Mouse (Mus musculus) activated CD4-positive, CD25-positive, alpha-beta regulatory T cell, adult 4 months (primary cell): Measurements from ENCODE around the gene Tmem231. TPM values are rescaled to one million over a fixed set of nuclear protein-coding genes. Genes with fewer than 3 reads are reported as not detected.
A peak's percentile ranks its signal among the peaks of the same experiment; 100 is the strongest.
"Not testable (repeated sequence)": the region's sequence is repeated elsewhere in the genome, so short reads cannot be mapped to it uniquely, and the experiment has no call there.

Experiments
- ATAC-seq: one replicate; pipeline ENCODE4 v1.8.0; 2017
- polyA plus RNA-seq, 2 experiments: library from polyadenylated mRNA; unstranded; fragments of 100-300 nt; shearing (Covaris generic); gene quantifications; one replicate each; pipeline ENCODE4 v1.2.1; 2017

The Tmem231 gene
- polyA plus RNA-seq, 2 experiments from 2014 or later, result 1.4 to 1.8 TPM

DNA sequence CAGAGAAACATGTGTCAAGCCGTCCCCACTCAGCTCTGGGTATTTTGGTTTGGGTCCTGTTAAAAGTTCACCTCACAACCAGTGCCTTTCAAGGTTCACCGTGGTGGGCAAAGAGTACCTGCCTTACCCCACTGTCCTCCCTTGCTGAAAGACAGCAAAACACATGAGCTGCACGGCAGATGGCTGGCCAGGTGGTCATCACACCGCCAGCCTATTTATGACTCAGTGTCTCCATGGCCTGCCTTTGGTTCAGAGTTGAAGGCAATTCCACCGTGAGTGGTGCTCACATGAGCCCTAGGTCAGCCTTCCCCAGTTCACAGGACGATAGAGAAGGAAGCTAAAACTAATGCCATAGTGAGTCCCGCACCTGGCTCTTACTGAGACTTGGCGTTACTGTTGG, 14.3 kb upstream of the Tmem231 start:
- no peak for ATAC-seq

DNA sequence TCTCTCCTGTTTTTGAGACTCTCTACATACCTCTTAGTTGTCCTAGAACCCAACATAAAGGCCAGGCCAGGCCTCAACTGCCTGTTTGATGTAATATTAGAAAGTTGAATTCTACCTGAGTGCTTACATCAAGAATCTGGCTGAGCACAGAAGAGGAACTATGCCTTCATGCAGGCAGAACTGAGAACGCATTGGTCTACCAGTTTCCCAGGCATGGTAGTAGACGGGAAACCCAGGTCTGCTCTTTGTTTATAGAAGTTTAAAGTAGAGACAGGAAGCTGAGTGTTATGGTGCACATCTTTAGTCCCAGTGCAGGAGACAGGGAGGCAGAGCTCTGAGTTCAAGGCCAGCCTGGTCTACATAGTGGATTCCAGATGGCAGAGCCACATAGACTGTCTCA, 13.5 kb upstream of the Tmem231 start:
- no peak for ATAC-seq

DNA sequence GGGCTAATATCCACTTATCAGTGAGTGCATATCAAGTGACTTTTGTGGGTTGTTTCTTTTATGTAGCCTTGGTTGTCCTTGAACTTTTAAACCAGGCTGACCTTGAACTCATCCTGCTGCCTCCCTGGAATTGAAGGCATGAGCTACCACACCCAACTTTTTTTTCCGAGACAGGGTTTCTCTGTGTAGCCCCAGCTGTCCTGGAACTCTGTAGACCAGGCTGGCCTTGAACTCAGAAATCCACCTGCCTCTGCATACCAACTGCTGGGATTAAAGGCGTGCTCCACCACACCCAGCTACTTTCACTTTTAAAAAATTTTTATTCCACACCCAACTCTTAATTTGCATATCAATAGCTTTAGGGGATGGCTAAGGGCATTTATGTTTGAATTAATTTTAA, 9.9 kb upstream of the Tmem231 start:
- no peak for ATAC-seq

DNA sequence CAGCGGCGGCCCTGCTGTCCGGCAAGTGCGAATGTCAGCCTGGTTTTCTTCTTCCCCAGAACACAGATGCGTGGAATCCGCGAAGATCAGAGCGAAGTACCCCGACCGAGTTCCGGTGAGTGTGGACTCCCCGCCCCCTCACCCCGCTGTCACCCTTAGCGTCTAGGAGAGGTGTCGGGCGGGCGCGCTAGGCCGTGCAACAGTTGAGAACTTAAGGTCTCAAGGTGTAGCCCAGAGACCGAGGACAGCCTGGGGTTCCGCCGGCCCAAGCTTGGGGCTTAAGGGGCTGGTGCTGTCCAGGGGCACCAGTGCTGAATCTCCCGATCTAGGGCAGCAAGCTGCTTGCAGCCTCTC, 7.4 kb upstream of the Tmem231 start:
- ATAC-seq, result peak; percentile 47

DNA sequence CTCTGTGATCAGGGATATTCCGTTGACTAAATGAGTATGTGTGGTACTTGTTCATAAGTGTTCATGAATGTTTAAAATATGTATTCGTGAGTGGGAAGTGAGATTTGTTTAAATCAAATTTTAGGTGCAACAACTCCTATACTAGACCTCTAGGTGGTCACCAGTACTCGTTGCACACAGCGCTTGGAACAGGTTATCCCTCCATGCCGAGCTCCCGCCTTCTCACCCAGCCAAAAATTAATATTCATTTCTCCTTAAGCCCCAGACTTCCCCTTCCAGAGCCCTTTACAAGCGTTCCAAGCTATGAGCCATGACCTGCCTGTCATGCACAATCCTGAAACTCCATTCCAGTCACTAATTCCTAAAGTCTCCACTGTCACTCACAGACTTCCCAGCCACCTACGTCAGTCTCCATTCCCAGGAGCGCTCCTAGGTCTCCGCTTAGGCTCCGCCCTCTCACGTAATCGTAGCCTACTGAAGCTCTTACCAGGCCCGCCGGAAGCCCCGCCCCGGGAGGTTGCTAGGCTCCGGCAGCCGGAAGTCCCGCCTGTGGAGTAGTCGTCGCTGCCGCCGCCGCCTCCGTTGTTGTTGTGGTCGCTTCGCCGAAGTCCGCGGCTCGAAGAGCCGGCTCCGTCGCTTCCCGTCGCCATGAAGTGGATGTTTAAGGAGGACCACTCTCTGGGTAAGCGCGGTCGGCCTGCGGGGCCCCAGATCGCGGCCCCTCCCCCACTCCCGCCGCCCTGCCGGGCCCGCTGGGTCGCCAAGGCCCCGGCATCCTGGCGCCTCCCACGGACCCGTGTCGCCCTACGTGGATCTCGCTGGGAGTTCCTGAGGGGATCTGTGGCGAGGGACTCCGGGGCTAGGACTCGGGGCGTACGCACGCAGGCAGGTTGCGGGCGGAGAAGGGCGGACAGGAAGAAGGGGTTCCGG, 6.8 kb upstream of the Tmem231 start, which contains the start of gene Gabarapl2:
TSS of gene Gabarapl2 (plus strand) at position 533 of the 930 bp plus-strand sequence.
- peak; percentile 88 for ATAC-seq

DNA sequence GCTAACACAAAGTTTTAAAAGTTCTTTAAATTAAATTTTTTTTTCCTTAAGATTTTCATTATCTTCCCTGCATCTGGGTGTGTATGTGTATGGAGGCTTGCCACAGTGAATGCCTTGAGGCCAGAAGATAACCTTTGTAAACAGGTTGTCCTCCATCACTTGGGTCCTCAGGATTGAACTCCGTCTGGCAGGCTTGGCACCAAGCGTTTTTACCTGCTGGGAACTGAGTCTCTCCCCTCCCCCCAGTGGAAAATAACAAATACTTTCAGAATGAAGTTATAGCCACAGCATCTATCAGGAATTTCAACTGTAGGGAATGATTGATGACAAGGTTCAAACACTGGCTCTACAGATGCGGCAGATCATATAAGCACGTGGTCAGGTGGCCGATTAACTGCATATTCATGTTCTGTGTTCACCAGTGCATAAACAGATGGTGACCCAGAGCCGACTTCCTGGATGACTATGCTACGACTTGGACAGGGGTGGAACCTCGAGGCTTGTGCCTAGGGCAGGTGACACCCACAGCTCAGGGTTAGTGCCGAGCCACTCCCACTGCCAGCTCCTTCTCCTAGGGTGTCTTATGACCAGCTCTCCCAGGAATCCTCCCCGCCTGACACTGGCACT, 5.9 kb upstream of the Tmem231 start:
- peak; percentile 52 for ATAC-seq

DNA sequence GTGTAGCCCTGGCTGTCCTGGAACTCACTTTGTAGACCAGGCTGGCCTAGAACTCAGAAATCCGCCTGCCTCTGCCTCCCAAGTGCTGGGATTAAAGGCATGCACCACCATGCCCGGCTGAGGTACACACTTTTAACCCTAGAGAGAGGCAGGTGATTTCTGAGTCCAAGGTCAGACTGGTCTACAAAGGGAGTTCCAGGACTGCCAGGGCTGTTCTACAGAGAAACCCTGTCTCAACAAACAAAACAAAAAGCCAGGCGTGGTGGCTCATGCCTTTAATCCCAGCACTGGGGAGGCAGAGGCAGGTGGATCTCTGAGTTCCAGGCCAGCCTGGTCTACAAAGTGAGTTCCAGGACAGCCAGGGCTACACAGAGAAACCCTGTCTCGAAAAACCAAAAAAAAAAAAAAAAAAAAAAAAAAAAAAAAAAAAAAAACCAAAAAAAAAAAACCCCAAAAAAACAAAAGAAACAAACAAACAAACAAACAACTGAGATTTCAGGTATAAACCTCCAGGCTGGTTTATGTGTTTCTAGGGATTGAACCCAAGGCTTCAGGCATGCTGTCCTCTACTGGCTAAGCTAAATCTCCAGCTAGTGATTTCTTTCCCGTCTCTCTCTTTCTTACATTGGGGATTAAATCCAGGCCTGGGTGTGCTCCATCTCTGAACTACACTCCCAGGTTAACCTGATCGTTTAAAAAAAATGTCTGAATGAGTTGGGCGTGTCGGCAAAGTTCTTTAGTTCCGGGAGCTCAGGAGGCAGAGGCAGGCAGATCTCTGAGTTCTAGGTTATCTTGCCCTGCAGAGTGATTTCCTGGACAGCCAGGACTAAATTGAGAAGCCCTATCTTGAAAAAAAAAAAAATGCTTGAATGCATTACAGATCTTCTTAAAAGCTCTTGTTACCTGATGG, 4.7 kb upstream of the Tmem231 start:
- not testable (repeated sequence) for ATAC-seq

DNA sequence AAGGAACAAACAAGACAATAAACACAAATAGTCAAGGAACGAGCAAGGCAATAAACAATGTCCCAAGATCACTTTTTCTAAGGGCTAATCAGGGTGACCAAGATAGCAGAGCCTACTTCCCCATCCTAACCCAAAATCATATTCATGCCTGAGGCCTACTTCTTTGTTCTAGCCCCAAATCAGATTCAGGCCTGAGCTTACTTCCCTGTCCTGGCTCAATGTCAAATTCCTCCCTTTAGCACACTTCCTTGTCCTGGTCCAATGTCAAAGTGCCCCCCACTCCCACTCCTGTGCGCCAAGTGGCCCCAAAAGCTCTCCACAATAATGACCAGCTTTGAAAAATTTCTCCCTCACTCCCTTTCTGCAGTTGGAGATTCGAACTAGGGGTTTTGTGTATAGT, 3.5 kb upstream of the Tmem231 start:
- ATAC-seq, result no peak

DNA sequence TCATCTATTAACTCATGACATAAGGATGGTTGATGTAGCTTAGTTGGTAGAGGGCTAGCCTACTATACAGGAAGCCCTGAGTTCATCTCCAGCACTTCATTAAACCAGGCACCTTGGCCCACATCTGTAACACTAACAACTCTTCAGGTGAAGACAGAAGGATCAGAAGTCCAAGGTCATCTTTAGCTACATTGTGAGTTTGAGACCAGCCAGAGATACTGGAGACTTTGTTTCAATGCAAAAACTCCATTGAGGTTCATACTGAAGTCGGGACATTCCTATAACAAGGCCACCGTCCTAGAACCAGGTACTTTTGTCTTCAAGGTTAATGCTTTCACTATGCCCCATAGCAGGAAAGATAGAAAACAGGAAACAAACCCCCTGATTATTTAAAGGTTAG, 520 bp upstream of the Tmem231 start:
- ATAC-seq, result no peak

DNA sequence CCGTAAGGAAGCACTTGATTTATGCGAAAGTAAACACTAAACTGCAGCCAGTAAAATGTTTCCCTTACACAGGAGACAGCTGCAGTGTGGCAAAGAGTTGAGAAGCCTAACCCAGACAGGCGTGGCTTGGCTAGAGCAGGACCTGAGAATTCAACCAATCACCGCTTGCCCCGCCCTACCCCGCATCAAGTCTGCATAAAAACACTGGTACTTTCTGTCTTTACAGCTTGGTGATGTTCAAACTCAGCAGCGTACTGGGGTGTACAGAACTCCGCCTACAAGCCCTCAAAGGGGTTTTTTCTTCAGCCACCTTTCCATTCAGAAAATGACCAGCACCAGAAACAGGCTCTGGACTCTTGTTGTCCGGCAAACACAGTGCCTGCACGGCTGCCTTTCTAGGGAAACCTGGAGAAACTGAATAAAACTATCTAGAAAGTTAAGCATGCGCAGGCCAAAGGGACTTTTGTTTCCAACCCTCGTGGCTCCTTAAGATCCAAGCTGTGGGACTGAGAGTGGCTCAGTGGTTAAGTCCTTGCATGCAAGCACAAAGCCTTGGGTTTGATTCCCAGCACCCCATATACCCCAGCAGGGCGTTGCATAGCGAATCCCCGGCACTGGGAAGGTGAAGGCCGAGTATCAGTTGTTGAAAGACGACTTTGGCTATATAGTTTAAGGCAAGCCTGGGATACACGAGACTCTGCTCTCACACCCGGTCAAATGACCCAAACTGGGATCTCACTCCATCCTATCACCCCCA, 923 bp downstream of the Tmem231 start:
- no peak for ATAC-seq

DNA sequence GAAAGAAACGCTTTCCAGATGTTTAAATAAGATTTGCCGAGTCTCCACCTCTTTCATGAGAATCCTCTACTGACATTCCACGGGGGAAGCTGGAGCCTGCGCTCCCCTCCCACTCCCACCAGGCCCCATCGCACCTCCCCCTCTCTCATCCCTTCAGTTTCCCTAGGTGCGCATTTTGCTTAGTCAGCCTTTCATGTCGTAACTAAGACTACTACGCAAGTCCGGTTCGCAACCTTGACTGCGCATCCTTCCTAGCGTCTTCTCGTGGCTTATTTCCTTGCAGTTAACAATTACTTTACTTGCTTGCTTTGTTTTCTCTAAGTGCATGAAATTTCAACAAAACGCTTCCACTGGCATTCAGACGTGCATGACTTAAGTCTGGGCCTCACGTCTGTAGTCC, 2.0 kb downstream of the Tmem231 start:
- no peak for ATAC-seq

DNA sequence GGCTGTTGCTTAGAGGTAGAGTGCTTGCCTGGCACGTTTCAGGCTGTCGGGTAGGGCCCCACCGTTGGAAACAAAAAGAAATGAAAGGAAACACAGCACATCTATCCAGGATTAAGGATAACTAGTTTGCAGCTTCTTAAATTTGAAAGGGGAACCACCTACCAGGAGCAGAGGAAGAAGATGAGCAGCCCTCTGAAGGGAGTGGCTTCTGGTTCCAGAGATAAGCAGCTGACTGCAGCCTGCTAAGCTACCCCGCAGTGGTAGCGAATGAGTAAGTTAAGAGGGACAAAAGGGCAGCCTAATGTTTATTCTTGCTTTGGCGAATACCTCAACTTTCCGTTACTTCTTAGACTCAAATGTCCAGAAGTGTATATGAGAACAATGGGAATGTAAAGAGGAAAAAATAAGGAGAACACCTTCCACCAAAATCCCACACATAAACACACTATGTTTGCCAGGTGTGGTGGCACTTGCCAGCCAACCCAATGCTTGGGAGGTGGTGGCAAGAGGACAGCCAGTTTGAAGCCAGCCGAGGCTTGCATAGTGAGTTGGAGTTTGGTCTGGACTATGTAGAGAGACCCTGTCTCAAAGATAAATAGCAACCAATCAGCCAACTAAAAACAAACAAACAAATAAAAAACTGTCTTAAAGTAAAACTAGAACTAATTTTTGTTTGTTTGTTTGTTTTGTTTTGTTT, 3.9 kb downstream of the Tmem231 start:
- ATAC-seq, result no peak

DNA sequence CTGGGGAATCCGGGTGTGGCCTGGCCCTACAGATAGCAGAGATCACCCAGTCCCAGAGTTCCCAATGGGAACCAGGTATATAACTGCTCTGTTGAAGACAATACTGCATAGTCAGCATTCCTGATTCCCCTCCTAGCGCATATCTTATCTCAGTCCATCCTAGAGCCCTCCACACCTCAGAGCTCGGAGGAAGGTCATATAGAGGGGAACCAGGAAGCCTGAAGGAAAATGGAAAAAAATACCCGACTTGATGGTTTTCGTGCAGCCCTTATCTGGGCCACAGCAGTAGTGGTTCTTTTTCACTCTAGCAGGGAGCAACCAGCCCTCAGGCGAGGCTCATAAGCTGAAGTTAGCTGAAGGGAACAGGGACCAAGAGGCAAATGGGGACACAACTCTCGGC, 8.7 kb downstream of the Tmem231 start:
- ATAC-seq, result no peak

DNA sequence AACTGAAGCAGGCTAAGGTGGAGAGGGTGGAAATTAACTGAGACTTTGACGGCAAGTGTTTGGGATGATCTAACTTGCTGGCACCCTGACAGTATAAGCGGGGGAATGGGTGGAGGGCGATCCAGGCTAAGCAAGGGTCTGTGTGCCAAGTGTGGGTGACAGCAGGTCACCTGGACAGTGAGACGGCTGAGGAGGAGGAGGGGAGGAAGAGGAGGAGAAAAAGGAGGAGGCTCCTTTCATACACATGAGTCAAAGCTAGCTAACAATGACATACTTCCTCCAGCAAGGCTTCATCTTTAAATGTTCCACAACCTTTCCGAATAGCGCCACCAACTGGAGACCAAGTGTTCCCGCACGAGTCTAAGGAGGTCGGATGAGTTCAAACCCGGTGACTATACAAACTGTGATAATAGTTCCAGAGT, 10.3 kb downstream of the Tmem231 start:
- peak; percentile 77 for ATAC-seq

DNA sequence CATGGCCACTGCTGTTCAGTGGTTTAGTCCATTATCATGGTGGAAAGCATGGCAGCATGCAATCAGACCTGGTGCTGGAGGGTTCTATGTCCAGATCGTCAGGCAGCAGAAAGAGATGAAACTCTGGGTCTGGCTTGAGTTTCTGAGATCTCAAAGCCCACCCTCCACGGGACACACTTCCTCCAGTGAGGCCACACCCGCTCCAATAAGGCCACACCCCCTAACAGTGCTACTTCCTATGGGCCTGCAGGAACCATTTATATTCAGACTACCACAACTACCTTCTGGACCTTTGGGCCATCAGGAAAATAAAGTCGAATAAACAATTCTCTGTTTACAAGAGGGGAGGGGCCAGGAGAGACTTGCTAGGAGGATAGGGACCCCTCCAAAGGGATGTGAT, 12.7 kb downstream of the Tmem231 start:
- no peak for ATAC-seq

DNA sequence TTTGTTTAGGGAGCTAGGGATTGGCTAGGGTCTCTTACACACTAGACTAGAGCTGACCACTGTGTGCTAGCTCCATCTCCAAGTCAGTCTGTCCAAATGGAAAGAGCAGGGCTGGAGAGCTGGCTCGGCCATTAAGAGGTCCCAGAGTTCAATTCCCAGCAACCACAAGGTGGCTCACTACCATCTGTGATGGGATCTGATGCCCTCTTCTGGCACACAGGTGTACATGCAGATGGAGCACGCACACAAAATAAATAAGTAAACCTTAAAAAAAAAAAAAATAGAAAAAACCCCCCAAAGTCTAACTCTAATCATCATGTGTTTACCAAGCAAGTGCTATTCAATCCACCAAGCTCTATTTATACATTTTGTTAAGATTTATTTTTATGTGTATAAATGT, 14.0 kb downstream of the Tmem231 start:
- ATAC-seq, result no peak

DNA sequence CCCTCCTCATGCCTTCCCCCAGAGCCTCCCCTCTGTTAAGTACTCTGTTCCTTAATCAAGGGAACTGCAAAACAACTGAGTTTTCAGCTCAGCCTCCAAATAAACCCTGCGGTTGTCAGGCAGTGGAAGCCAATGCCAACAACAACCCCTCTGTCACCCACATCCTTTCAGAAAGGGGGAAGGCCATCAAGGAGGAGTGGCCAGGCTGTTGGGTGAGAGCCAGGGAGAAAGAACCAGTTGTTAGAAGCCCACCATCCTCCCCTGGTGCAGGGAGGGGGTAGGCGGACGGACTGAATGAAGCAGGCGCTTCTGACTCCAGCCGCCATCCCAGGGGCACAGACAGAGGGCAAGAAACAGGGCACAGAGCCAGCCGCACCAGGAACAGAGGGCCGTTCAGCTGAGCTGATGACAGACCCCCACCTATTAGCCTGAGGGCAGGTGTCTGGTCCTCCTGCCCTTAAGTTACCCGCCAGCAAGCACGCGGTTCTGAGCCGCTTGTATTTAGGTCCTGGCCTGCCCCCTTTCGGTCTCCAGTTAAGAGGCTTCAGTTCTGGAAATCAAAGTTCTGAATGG, 20.7 kb downstream of the Tmem231 start:
- no peak for ATAC-seq

DNA sequence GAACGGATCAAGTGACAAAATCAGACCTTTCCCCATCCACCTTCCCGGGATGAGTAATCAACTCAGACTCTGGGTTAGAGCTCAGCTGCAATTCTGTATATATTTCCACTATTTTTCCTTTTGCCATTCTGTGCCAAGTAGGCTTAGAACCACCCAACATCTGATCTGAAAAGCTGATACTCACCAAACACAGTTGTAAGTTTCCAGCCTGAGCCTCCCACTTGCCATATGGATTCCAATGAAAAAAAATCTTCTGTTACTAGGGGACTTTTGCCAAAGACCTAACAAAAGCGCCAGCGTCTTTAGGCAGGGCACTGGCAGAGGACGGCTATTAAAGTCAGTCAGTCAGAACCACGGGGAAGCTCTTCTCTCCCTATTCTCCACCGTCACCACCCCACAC, 22.1 kb downstream of the Tmem231 start:
- no peak for ATAC-seq

DNA sequence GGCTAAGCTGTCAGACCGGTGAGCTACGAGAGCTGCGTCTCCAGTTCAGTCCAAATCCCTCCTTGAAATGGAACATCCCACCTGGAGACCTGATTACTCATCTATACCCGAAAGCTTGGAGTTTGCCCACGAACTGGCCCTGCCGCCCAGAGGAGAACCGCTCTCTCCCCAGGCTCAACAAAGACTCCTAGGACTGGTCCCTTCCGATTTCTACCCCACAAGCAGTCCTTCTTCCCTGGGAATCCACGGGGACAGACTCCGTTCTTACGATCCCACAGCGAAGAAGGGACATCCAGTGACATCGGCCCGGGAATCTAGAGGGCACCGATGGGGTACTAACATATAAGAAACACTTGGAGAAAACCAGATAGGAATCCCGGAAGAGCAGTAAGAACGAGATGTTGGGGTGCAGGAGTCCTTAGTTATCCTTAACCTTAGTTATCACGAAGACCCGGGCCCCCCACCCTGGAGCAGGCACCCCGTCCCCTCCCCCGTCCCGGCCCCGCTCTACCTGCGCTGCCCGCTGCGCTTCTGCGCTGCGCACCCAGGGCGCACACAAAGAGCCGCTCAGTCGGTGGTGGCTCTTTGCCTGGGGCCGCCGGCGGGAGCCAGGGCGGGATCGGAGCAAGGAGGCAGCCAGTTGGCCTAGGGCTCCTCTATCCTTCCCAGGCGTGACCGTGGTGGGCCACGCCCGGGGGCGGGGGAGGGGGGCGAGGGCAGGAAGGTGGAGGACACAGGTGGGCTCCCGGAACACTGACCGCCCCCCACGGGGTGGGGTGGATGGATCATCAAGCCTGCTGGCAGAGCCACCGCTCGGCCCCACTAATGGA, 23.8 kb downstream of the Tmem231 start, which contains the start of gene Chst5:
TSS of gene Chst5 (minus strand) at position 827 of the 830 bp plus-strand sequence.
- ATAC-seq, result no peak

DNA sequence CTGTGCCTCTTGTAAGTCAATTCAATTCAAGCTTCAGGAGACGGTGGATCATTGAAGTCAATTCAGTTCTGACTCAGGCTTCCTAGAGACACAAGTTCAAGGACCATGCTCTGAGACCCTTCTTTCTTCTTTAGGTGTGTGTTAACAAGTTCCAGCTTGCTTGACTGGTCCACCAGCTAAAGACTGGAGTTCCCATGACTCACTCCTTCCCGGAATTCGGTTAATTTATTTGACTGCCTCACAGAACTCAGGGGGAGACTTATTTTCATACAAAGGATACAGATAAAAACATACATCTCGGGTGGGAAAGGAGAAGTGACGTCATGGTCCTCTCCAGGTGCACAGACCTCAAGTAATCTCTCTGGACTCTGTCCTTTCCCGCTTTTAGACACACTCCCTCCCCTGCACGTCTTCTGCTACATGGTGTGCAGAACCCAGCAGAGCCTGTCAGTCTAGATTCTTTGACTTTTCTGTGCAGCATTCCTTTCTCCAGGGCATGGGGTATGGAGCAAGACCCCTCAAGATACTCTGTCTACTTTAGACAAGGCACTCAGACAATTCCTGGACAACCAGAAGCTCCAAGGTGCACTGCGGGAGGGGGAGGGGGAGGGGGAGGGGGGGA, 28.1 kb downstream of the Tmem231 start:
- no peak for ATAC-seq
